ENCODE assay signal across 10 mouse cellular contexts in the genomic region with DNA sequence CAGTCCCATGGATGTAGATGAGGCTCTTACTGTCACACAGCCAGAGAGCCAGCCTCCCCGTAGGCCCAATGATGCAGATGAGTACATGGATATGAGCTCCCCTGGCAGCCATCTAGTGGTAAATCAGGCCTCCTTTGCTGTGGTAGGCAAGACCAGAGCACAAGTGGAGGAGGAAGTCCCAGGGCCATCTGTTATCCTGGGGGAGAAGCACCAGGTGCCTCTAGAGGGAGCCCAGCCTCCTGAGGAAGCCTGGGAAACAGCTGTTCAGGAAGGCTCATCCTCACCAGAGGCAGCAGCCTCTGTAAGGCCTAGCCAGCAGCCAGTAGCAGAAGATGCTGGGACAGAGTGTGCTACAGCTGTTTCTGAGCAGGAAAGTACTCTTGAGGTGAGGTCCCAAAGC. TPM values are rescaled to one million over a fixed set of nuclear protein-coding genes. Genes with fewer than 3 reads are reported as not detected.
A peak's percentile ranks its signal among the peaks of the same experiment; 100 is the strongest.
DNase-seq lines count a peak whose midpoint lies in the region; ATAC-seq and TF ChIP-seq lines count a peak whose summit lies in the region.
"Had no signal": no experiment of that assay in that cellular context is flagged by ENCODE, and none has a peak within 500 bp of the region (broad histone marks: within the 10 kb centered on the region; RNA-seq: fewer than 3 reads in every experiment).

No protein-coding gene starts in this region.

- 57% methylated on average over 1 of the region's 1 CpGs for WGBS in heart, embryonic 12.5 days
- WGBS in neural tube, embryonic 13.5 days = 50% methylated on average over 1 of the region's 1 CpGs
- WGBS in neural tube, embryonic 15.5 days = 55% methylated on average over 1 of the region's 1 CpGs

- H3K9me3 ChIP-seq in heart, embryonic 12.5 days (replicated peaks) = no peaks in the 10 kb centered on the region
- no peaks in the 10 kb centered on the region for H3K9me3 ChIP-seq in neural tube, embryonic 13.5 days
- H3K9me3 ChIP-seq in neural tube, embryonic 15.5 days (replicated peaks) = no peaks in the 10 kb centered on the region

- ATAC-seq in heart, embryonic 12.5 days (ENCODE audit: insufficient number of reproducible peaks, low FRiP score) = no peak
- ATAC-seq in neural tube, embryonic 13.5 days (ENCODE audit: low read depth) = 0 out of 2 replicates have a peak, but pooled peaks have one; percentile 29
- ATAC-seq in neural tube, embryonic 15.5 days (ENCODE audit: low FRiP score) = no peak
- ATAC-seq: activated CD4-positive, CD25-positive, alpha-beta regulatory T cell, adult 4 months had no signal

- H3K27me3 ChIP-seq in heart, embryonic 12.5 days (replicated peaks) = no peaks in the 10 kb centered on the region
- H3K27me3 ChIP-seq in neural tube, embryonic 13.5 days = no peaks in the 10 kb centered on the region
- no peaks in the 10 kb centered on the region for H3K27me3 ChIP-seq in neural tube, embryonic 15.5 days (replicated peaks)
- no peaks in the 10 kb centered on the region for H3K27me3 ChIP-seq in myocyte (ENCODE audit: control insufficient read depth, insufficient read depth, insufficient read length)

- H3K36me3 ChIP-seq in heart, embryonic 12.5 days = peaks cover 88% of the 10 kb centered on the region
- peaks cover 81% of the 10 kb centered on the region for H3K36me3 ChIP-seq in neural tube, embryonic 13.5 days
- H3K36me3 ChIP-seq in neural tube, embryonic 15.5 days = peaks cover 73% of the 10 kb centered on the region
- peaks cover 26% of the 10 kb centered on the region for H3K36me3 ChIP-seq in myocyte (ENCODE audit: control insufficient read depth, insufficient read depth)

- peaks cover 2% of the 10 kb centered on the region for H3K79me2 ChIP-seq in myocyte (ENCODE audit: control insufficient read depth, insufficient read depth)

- peaks cover 1% of the 10 kb centered on the region; the same call in 1 of the 2 replicates for H3K4me1 ChIP-seq in heart, embryonic 12.5 days (replicated peaks)
- no peaks in the 10 kb centered on the region for H3K4me1 ChIP-seq in neural tube, embryonic 13.5 days (replicated peaks)
- no peaks in the 10 kb centered on the region for H3K4me1 ChIP-seq in neural tube, embryonic 15.5 days
- H3K4me1 ChIP-seq in cortical plate, adult 2 months (ENCODE audit: control insufficient read depth, insufficient read depth, low read length) = no peaks in the 10 kb centered on the region

- peak; percentile 28 for DNase-seq in heart, postnatal 4 days
- DNase-seq in ovary, postnatal 14 days (ENCODE audit: low spot score) = no peak
- DNase-seq in urinary bladder, postnatal 25 days (ENCODE audit: low spot score) = no peak
- DNase-seq: cerebellum, postnatal 25 days had no signal

- no peak overlapping the region for H3K4me3 ChIP-seq in heart, embryonic 12.5 days
- no peak overlapping the region for H3K4me3 ChIP-seq in neural tube, embryonic 13.5 days
- H3K4me3 ChIP-seq in neural tube, embryonic 15.5 days (replicated peaks) = no peak overlapping the region
- H3K4me3 ChIP-seq in cortical plate, adult 2 months (ENCODE audit: insufficient read depth, low read length) = no peak overlapping the region
- no peak overlapping the region for H3K4me3 ChIP-seq in myocyte

- no peak overlapping the region for H3K4me2 ChIP-seq in heart, embryonic 12.5 days
- H3K4me2 ChIP-seq in neural tube, embryonic 13.5 days = no peak overlapping the region
- H3K4me2 ChIP-seq in neural tube, embryonic 15.5 days = no peak overlapping the region
- H3K4me2 ChIP-seq in myocyte (ENCODE audit: low read depth) = no peak overlapping the region

- TF ChIP-seq POLR2A in cortical plate, adult 2 months (IDR thresholded peaks at IDR 0.05; ENCODE audit: extremely low read depth, insufficient read depth, low read length) = no peak
- no peak for TF ChIP-seq POLR2A in myocyte (IDR thresholded peaks at IDR 0.05; ENCODE audit: insufficient read length, low read depth)

- H3ac ChIP-seq in myocyte (ENCODE audit: control insufficient read depth, insufficient read length) = no peak overlapping the region

- peak; percentile 10; the same call in 1 of the 2 replicates for TF ChIP-seq CTCF in cortical plate, adult 2 months (IDR thresholded peaks at IDR 0.05; ENCODE audit: extremely low read depth, insufficient read depth, low read length)

- no peak overlapping the region for H3K9ac ChIP-seq in heart, embryonic 12.5 days
- no peak overlapping the region for H3K9ac ChIP-seq in neural tube, embryonic 13.5 days
- H3K9ac ChIP-seq in neural tube, embryonic 15.5 days (replicated peaks) = no peak overlapping the region

- H3K27ac ChIP-seq in heart, embryonic 12.5 days (ENCODE audit: poor library complexity, severe bottlenecking) = no peak overlapping the region
- no peak overlapping the region for H3K27ac ChIP-seq in neural tube, embryonic 13.5 days (replicated peaks)
- H3K27ac ChIP-seq in neural tube, embryonic 15.5 days (replicated peaks) = no peak overlapping the region
- H3K27ac ChIP-seq in cortical plate, adult 2 months (ENCODE audit: insufficient read depth, low read length) = no peak overlapping the region

TF ChIP-seq in myocyte, 11 proteins besides CTCF, POLR2A, EP300 and RAD21:
- TF ChIP-seq MYOG (IDR thresholded peaks at IDR 0.05; ENCODE audit: control insufficient read depth in 1 of 3, insufficient read depth in 1 of 3, insufficient read length in 2 of 3, low read depth in 2 of 3) (peak; percentile 48 to 69 (median 56)), E2F4 (IDR thresholded peaks at IDR 0.05; ENCODE audit: insufficient read depth) (no peak), MYOD1 (IDR thresholded peaks at IDR 0.05; ENCODE audit: control insufficient read depth in 1 of 3, insufficient read length in 2 of 3, low read depth in 2 of 3) (peak in 2 of 3 experiments; percentile 57 to 64)

RNA-seq across cellular contexts. Expression of a gene that starts 6.8 kb away (rescaled TPM):
- 10 to 100 TPM; 37.9 to 40.6 TPM for total RNA-seq in heart, postnatal 4 days (2021)
- 21.6 and 25.0 TPM in 2 replicates for polyA plus RNA-seq in heart, embryonic 12.5 days (2016; fragmentation: Nextera tagmentation; extraction: Ambion mirVana)
- polyA plus RNA-seq in neural tube, embryonic 13.5 days (2015; fragmentation: Nextera tagmentation; extraction: Ambion mirVana) = 7.2 and 9.6 TPM in 2 replicates
- polyA plus RNA-seq in neural tube, embryonic 15.5 days (2015; fragmentation: Nextera tagmentation; extraction: Ambion mirVana) = 7.9 and 9.7 TPM in 2 replicates
- 7.7 and 8.4 TPM in 2 replicates for polyA plus RNA-seq in cortical plate, adult 2 months (2012; rRNA removed)
- polyA plus RNA-seq in myocyte (2012; fragmentation: generic; extraction: Trizol) = 7.0 TPM

RNA-seq across cellular contexts. Expression of a gene that starts 10.0 kb away (rescaled TPM):
- total RNA-seq in heart, postnatal 4 days (2021) = 100 to 1,000 TPM; 908 to 913 TPM
- 743 and 773 TPM in 2 replicates for polyA plus RNA-seq in heart, embryonic 12.5 days (2016; fragmentation: Nextera tagmentation; extraction: Ambion mirVana)
- polyA plus RNA-seq in neural tube, embryonic 13.5 days (2015; fragmentation: Nextera tagmentation; extraction: Ambion mirVana) = 1,686 and 1,692 TPM in 2 replicates
- polyA plus RNA-seq in neural tube, embryonic 15.5 days (2015; fragmentation: Nextera tagmentation; extraction: Ambion mirVana) = 1,339 and 1,471 TPM in 2 replicates
- polyA plus RNA-seq in cortical plate, adult 2 months (2012; rRNA removed) = 453 and 474 TPM in 2 replicates
- polyA plus RNA-seq in myocyte (2012; fragmentation: generic; extraction: Trizol) = 692 TPM

RNA-seq across cellular contexts. Expression of a gene that starts 13.0 kb away (rescaled TPM):
- 10 to 100 TPM; 26.3 to 32.2 TPM for total RNA-seq in heart, postnatal 4 days (2021)
- 48.9 and 50.7 TPM in 2 replicates for polyA plus RNA-seq in heart, embryonic 12.5 days (2016; fragmentation: Nextera tagmentation; extraction: Ambion mirVana)
- polyA plus RNA-seq in neural tube, embryonic 13.5 days (2015; fragmentation: Nextera tagmentation; extraction: Ambion mirVana) = 28.2 and 29.0 TPM in 2 replicates
- 17.6 and 26.7 TPM in 2 replicates for polyA plus RNA-seq in neural tube, embryonic 15.5 days (2015; fragmentation: Nextera tagmentation; extraction: Ambion mirVana)
- 7.5 and 9.3 TPM in 2 replicates for polyA plus RNA-seq in cortical plate, adult 2 months (2012; rRNA removed)
- polyA plus RNA-seq in myocyte (2012; fragmentation: generic; extraction: Trizol) = 18.5 TPM

RNA-seq across cellular contexts. Expression of a gene that starts 17.3 kb away (rescaled TPM):
- 10 to 100 TPM; 32.6 to 32.7 TPM for total RNA-seq in heart, postnatal 4 days (2021)
- 22.8 and 23.7 TPM in 2 replicates for polyA plus RNA-seq in heart, embryonic 12.5 days (2016; fragmentation: Nextera tagmentation; extraction: Ambion mirVana)
- 28.9 and 33.6 TPM in 2 replicates for polyA plus RNA-seq in neural tube, embryonic 13.5 days (2015; fragmentation: Nextera tagmentation; extraction: Ambion mirVana)
- 19.3 and 25.1 TPM in 2 replicates for polyA plus RNA-seq in neural tube, embryonic 15.5 days (2015; fragmentation: Nextera tagmentation; extraction: Ambion mirVana)
- 11.1 and 11.4 TPM in 2 replicates for polyA plus RNA-seq in cortical plate, adult 2 months (2012; rRNA removed)
- 46.2 TPM for polyA plus RNA-seq in myocyte (2012; fragmentation: generic; extraction: Trizol)

RNA-seq across cellular contexts. Expression of a gene that starts 25.1 kb away (rescaled TPM):
- total RNA-seq in heart, postnatal 4 days (2021) = 100 to 1,000 TPM in 1 of 2 experiments, 10 to 100 TPM in 1; 97.8 to 105 TPM
- polyA plus RNA-seq in heart, embryonic 12.5 days (2016; fragmentation: Nextera tagmentation; extraction: Ambion mirVana) = 78.2 and 80.2 TPM in 2 replicates
- polyA plus RNA-seq in neural tube, embryonic 13.5 days (2015; fragmentation: Nextera tagmentation; extraction: Ambion mirVana) = 93.6 and 96.5 TPM in 2 replicates
- polyA plus RNA-seq in neural tube, embryonic 15.5 days (2015; fragmentation: Nextera tagmentation; extraction: Ambion mirVana) = 131 and 141 TPM in 2 replicates
- polyA plus RNA-seq in cortical plate, adult 2 months (2012; rRNA removed) = 212 and 223 TPM in 2 replicates
- 107 TPM for polyA plus RNA-seq in myocyte (2012; fragmentation: generic; extraction: Trizol)
